Mouse (Mus musculus) kidney, postnatal 36 days (tissue): Measurements from ENCODE around the gene Prdx6b.

Experiments
- DNase-seq, 2 experiments: peaks; one replicate each; pipeline ENCODE4 v3.0.0; 2021 to 2022; ENCODE audit warnings: mixed read lengths in 2 of 2

Gene Prdx6b

GRCm38 (mm10) chr2:80292172-80292571 is at the start of gene Prdx6b:
Gene Prdx6b (plus strand): TSS chr2:80292472.
- no peak for DNase-seq

GRCm38 (mm10) chr2:80247466-80247865 is 44.8 kb upstream of the Prdx6b start:
- no peak for DNase-seq

- DNase-seq, result no peak
Observed at GRCm38 (mm10) chr2:80247868-80248267, 44.4 kb upstream of the Prdx6b start.

- DNase-seq, result no peak
Observed at GRCm38 (mm10) chr2:80259888-80260672, 32.2 kb upstream of the Prdx6b start.

- DNase-seq, result peak; percentile 70 to 80
Observed at GRCm38 (mm10) chr2:80266894-80267293, 25.4 kb upstream of the Prdx6b start.

GRCm38 (mm10) chr2:80268053-80268452 is 24.2 kb upstream of the Prdx6b start:
- DNase-seq, result peak in 1 of 2 experiments; percentile 31

- no peak for DNase-seq
Observed at GRCm38 (mm10) chr2:80271431-80271830, 20.8 kb upstream of the Prdx6b start.

- DNase-seq, result no peak
Observed at GRCm38 (mm10) chr2:80273038-80273437, 19.2 kb upstream of the Prdx6b start.

- no peak for DNase-seq
Observed at GRCm38 (mm10) chr2:80273763-80274162, 18.5 kb upstream of the Prdx6b start.

GRCm38 (mm10) chr2:80275136-80275535 is 17.1 kb upstream of the Prdx6b start:
- DNase-seq, result peak; percentile 43 to 57

- peak; percentile 43 to 69 for DNase-seq
Observed at GRCm38 (mm10) chr2:80282214-80282613, 10.1 kb upstream of the Prdx6b start.

- DNase-seq, result no peak
Observed at GRCm38 (mm10) chr2:80286397-80286796, 5.9 kb upstream of the Prdx6b start.

GRCm38 (mm10) chr2:80298334-80298733 is 6.1 kb downstream of the Prdx6b start:
- no peak for DNase-seq

- no peak for DNase-seq
Observed at GRCm38 (mm10) chr2:80300806-80301205, 8.5 kb downstream of the Prdx6b start.

GRCm38 (mm10) chr2:80303957-80304356 is 11.7 kb downstream of the Prdx6b start:
- DNase-seq, result no peak

GRCm38 (mm10) chr2:80307701-80308100 is 15.4 kb downstream of the Prdx6b start:
- no peak for DNase-seq

- DNase-seq, result no peak
Observed at GRCm38 (mm10) chr2:80309775-80310174, 17.5 kb downstream of the Prdx6b start.

GRCm38 (mm10) chr2:80310772-80311171 is 18.5 kb downstream of the Prdx6b start:
- DNase-seq, result no peak

GRCm38 (mm10) chr2:80311350-80311749 is 19.1 kb downstream of the Prdx6b start:
- DNase-seq, result no peak

GRCm38 (mm10) chr2:80314201-80314600 is 21.9 kb downstream of the Prdx6b start:
- no peak for DNase-seq

- no peak for DNase-seq
Observed at GRCm38 (mm10) chr2:80314854-80315241, 22.6 kb downstream of the Prdx6b start.

GRCm38 (mm10) chr2:80315242-80316161 is 23.2 kb downstream of the Prdx6b start, which contains the start of gene Dnajc10:
Gene Dnajc10 (plus strand): TSS chr2:80315466.
- peak; percentile 92 to 96 for DNase-seq

- DNase-seq, result no peak
Observed at GRCm38 (mm10) chr2:80322878-80323277, 30.6 kb downstream of the Prdx6b start.

- no peak for DNase-seq
Observed at GRCm38 (mm10) chr2:80325779-80326178, 33.5 kb downstream of the Prdx6b start.
